ENCODE assay signal across 8 mouse cellular contexts in the genomic region with DNA sequence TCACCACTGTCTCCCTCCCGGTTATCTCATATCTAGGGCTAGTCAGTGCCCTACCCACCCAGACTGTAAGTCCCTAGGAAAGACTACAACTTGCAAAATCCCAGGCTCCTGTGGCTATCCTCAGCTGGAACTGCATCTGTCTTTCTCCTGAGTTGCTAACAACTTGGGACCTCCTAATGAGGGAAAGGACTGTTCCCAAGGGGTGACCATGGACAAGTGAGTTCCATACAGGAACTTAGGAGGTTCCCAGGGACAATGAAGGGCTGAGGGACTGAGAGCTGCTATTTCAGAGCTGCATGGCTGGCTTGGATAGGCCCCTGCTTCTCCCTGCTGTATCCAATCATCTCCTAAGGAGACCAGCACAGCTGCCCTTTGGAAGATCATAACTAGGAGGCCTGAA. TPM values are rescaled to one million over a fixed set of nuclear protein-coding genes. Genes with fewer than 3 reads are reported as not detected.
DNase-seq lines count a peak whose midpoint lies in the region; ATAC-seq and TF ChIP-seq lines count a peak whose summit lies in the region.

No protein-coding gene starts in this region.

- in situ Hi-C loops in ES-E14 (cut with MboI; ENCODE audit: low sequenced_read_pairs in 2 of 2, unreplicated experiment in 2 of 2): no loop called here

- peaks cover 8 to 21% of the 10 kb centered on the region in 2 experiments for H3K4me1 ChIP-seq in heart, embryonic 14.5 days (ENCODE audit: control insufficient read depth in 2 of 2, insufficient read depth in 2 of 2, low read length in 2 of 2)
- H3K4me1 ChIP-seq in ES-E14 (ENCODE audit: control insufficient read depth in 2 of 2, insufficient read depth in 2 of 2, low read length in 2 of 2, poor library complexity in 1 of 2): peaks cover 11 to 36% of the 10 kb centered on the region in 2 experiments; a peak in 3 of 4 replicates
- H3K4me1 ChIP-seq in cortical plate, adult 2 months (ENCODE audit: control insufficient read depth, insufficient read depth, low read length): peaks cover 2% of the 10 kb centered on the region; the same call in 1 of the 2 replicates
- peaks cover 55% of the 10 kb centered on the region for H3K4me1 ChIP-seq in liver, embryonic 15.5 days (replicated peaks)

- H3K27me3 ChIP-seq in heart, embryonic 14.5 days (ENCODE audit: control insufficient read depth, insufficient read depth, low read length): no peaks in the 10 kb centered on the region
- H3K27me3 ChIP-seq in liver, embryonic 15.5 days: no peaks in the 10 kb centered on the region

- H3K4me2 ChIP-seq in heart, embryonic 14.5 days (ENCODE audit: low read length): peak overlapping the region; percentile 21; the same call in 1 of the 2 replicates
- peak overlapping the region; percentile 96 for H3K4me2 ChIP-seq in liver, embryonic 15.5 days

- 11% methylated on average over 1 of the region's 1 CpGs for WGBS in heart, embryonic 14.5 days
- WGBS in liver, embryonic 15.5 days (ENCODE audit: insufficient replicate concordance): 24% methylated on average over 1 of the region's 1 CpGs

- H3K27ac ChIP-seq in heart, embryonic 14.5 days (replicated peaks in 1 of 2; ENCODE audit: control insufficient read depth in 1 of 2, insufficient read depth in 1 of 2, low read depth in 2 of 2, low read length in 2 of 2): 0 out of 4 replicates have a peak overlapping the region, but pooled peaks of 1 of the 2 experiments have one; percentile 34
- H3K27ac ChIP-seq in ES-E14 (ENCODE audit: insufficient read depth, low read depth, low read length, poor library complexity, severe bottlenecking): peak overlapping the region; percentile 26; the same call in 1 of the 2 replicates
- 0 out of 2 replicates have a peak overlapping the region, but pooled peaks have one; percentile 7 for H3K27ac ChIP-seq in cortical plate, adult 2 months (ENCODE audit: insufficient read depth, low read length)
- H3K27ac ChIP-seq in liver, embryonic 15.5 days (replicated peaks): peak overlapping the region; percentile 76

- no peak for TF ChIP-seq CTCF in cortical plate, adult 2 months (IDR thresholded peaks at IDR 0.05; ENCODE audit: extremely low read depth, insufficient read depth, low read length)

- no peaks in the 10 kb centered on the region for H3K9me3 ChIP-seq in heart, embryonic 14.5 days (ENCODE audit: control insufficient read depth, low read length)
- no peaks in the 10 kb centered on the region for H3K9me3 ChIP-seq in ES-E14 (ENCODE audit: control insufficient read depth, insufficient read depth, low read depth, low read length)
- H3K9me3 ChIP-seq in liver, embryonic 15.5 days (replicated peaks): no peaks in the 10 kb centered on the region

- no peak for DNase-seq in heart, adult 18-20 months
- no peak for DNase-seq in ES-E14 (ENCODE audit: low read depth, low spot score)
- no peak for DNase-seq in thymus, postnatal 25 days
- DNase-seq in adrenal gland, postnatal 36 days: no peak

- TF ChIP-seq POLR2A in cortical plate, adult 2 months (IDR thresholded peaks at IDR 0.05; ENCODE audit: extremely low read depth, insufficient read depth, low read length): no peak

- peaks cover 9% of the 10 kb centered on the region; the same call in 1 of the 2 replicates for H3K36me3 ChIP-seq in heart, embryonic 14.5 days (ENCODE audit: control insufficient read depth, insufficient read depth, low read length)
- no peaks in the 10 kb centered on the region for H3K36me3 ChIP-seq in ES-E14 (ENCODE audit: control insufficient read depth, insufficient read depth, low read length, poor library complexity, severe bottlenecking)
- peaks cover 16% of the 10 kb centered on the region for H3K36me3 ChIP-seq in liver, embryonic 15.5 days (replicated peaks)

- H3K9ac ChIP-seq in heart, embryonic 14.5 days (ENCODE audit: low read length): peak overlapping the region; percentile 16; the same call in 1 of the 2 replicates
- H3K9ac ChIP-seq in ES-E14 (ENCODE audit: insufficient read depth, low read depth, low read length, poor library complexity, severe bottlenecking): no peak overlapping the region
- H3K9ac ChIP-seq in liver, embryonic 15.5 days: peak overlapping the region; percentile 33; the same call in 1 of the 2 replicates

- ATAC-seq in heart, embryonic 14.5 days (ENCODE audit: insufficient number of reproducible peaks, insufficient read depth, low FRiP score, low read depth): no peak
- ATAC-seq in liver, embryonic 15.5 days (ENCODE audit: insufficient read depth): no peak
- no peak for ATAC-seq in megakaryocyte, adult 5-6 weeks (ENCODE audit: poor library complexity, severe bottlenecking)

- H3K4me3 ChIP-seq in heart, embryonic 14.5 days (ENCODE audit: control insufficient read depth in 1 of 2, insufficient read depth in 1 of 2, low read depth in 1 of 2, low read length in 2 of 2): no peak overlapping the region
- no peak overlapping the region for H3K4me3 ChIP-seq in ES-E14 (ENCODE audit: insufficient read depth in 1 of 2, low read depth in 1 of 2, low read length in 2 of 2, poor library complexity in 1 of 2, severe bottlenecking in 1 of 2)
- H3K4me3 ChIP-seq in cortical plate, adult 2 months (ENCODE audit: insufficient read depth, low read length): peak overlapping the region; percentile 77
- peak overlapping the region; percentile 88 for H3K4me3 ChIP-seq in liver, embryonic 15.5 days (replicated peaks)

TF ChIP-seq in ES-E14, 5 proteins besides CTCF, POLR2A, EP300 and RAD21:
- no peak for TF ChIP-seq ZNF384 (IDR thresholded peaks at IDR 0.05; ENCODE audit: low read depth, low read length)
- no peak for TF ChIP-seq ZC3H11A (IDR thresholded peaks at IDR 0.05; ENCODE audit: borderline replicate concordance, low read depth, low read length)
- no peak for TF ChIP-seq CHD2 (IDR thresholded peaks at IDR 0.05; ENCODE audit: low read depth, low read length)
- TF ChIP-seq MAFK (IDR thresholded peaks at IDR 0.05; ENCODE audit: insufficient read depth, low read depth, low read length): no peak

RNA-seq across cellular contexts. Expression of a gene that starts 1.8 kb away (rescaled TPM):
- polyA plus RNA-seq in heart, embryonic 14.5 days (2014; fragmentation: Nextera tagmentation; extraction: Ambion mirVana): 37.9 and 45.0 TPM in 2 replicates
- total RNA-seq in heart, adult 18-20 months (2021): 10 to 100 TPM; 87.8 to 97.2 TPM
- total RNA-seq in ES-E14 (2012; rRNA removed): 49.5 and 75.1 TPM in 2 replicates
- 284 and 289 TPM in 2 replicates for polyA plus RNA-seq in cortical plate, adult 2 months (2012; rRNA removed)
- 35.6 and 40.4 TPM in 2 replicates for polyA plus RNA-seq in liver, embryonic 15.5 days (2015; fragmentation: Nextera tagmentation; extraction: Ambion mirVana)
- total RNA-seq in megakaryocyte, adult 5-6 weeks (2015): 5.9 and 6.6 TPM in 2 replicates
- total RNA-seq in megakaryocyte, adult 5-6 weeks (2017): 19.3 and 20.7 TPM in 2 replicates
- total RNA-seq in adrenal gland, postnatal 36 days (2021): 100 to 1,000 TPM in 1 of 2 experiments, 10 to 100 TPM in 1; 79.2 to 155 TPM

RNA-seq across cellular contexts. Expression of a gene that starts 12.3 kb away (rescaled TPM):
- polyA plus RNA-seq in heart, embryonic 14.5 days (2014; fragmentation: Nextera tagmentation; extraction: Ambion mirVana): 57.1 and 64.4 TPM in 2 replicates
- 10 to 100 TPM; 23.1 to 26.4 TPM for total RNA-seq in heart, adult 18-20 months (2021)
- total RNA-seq in ES-E14 (2012; rRNA removed): 76.3 and 108 TPM in 2 replicates
- 30.7 and 34.6 TPM in 2 replicates for polyA plus RNA-seq in cortical plate, adult 2 months (2012; rRNA removed)
- polyA plus RNA-seq in liver, embryonic 15.5 days (2015; fragmentation: Nextera tagmentation; extraction: Ambion mirVana): 28.5 and 28.9 TPM in 2 replicates
- total RNA-seq in megakaryocyte, adult 5-6 weeks (2015): 23.1 and 32.6 TPM in 2 replicates
- total RNA-seq in megakaryocyte, adult 5-6 weeks (2017): 36.1 and 38.9 TPM in 2 replicates
- total RNA-seq in adrenal gland, postnatal 36 days (2021): 10 to 100 TPM; 74.4 to 84.7 TPM

RNA-seq across cellular contexts. Expression of a gene that starts 19.3 kb away (rescaled TPM):
- 318 and 319 TPM in 2 replicates for polyA plus RNA-seq in heart, embryonic 14.5 days (2014; fragmentation: Nextera tagmentation; extraction: Ambion mirVana)
- 100 to 1,000 TPM; 185 to 190 TPM for total RNA-seq in heart, adult 18-20 months (2021)
- 108 and 156 TPM in 2 replicates for total RNA-seq in ES-E14 (2012; rRNA removed)
- 238 and 245 TPM in 2 replicates for polyA plus RNA-seq in cortical plate, adult 2 months (2012; rRNA removed)
- polyA plus RNA-seq in liver, embryonic 15.5 days (2015; fragmentation: Nextera tagmentation; extraction: Ambion mirVana): 94.3 and 106 TPM in 2 replicates
- total RNA-seq in megakaryocyte, adult 5-6 weeks (2015): 144 and 147 TPM in 2 replicates
- total RNA-seq in megakaryocyte, adult 5-6 weeks (2017): 66.2 and 100 TPM in 2 replicates
- 100 to 1,000 TPM; 232 to 258 TPM for total RNA-seq in adrenal gland, postnatal 36 days (2021)

RNA-seq across cellular contexts. Expression of a gene that starts 19.4 kb away (rescaled TPM):
- 46.5 and 48.9 TPM in 2 replicates for polyA plus RNA-seq in heart, embryonic 14.5 days (2014; fragmentation: Nextera tagmentation; extraction: Ambion mirVana)
- total RNA-seq in heart, adult 18-20 months (2021): 10 to 100 TPM; 13.7 to 16.4 TPM
- 53.2 and 65.5 TPM in 2 replicates for total RNA-seq in ES-E14 (2012; rRNA removed)
- 25.4 and 26.0 TPM in 2 replicates for polyA plus RNA-seq in cortical plate, adult 2 months (2012; rRNA removed)
- polyA plus RNA-seq in liver, embryonic 15.5 days (2015; fragmentation: Nextera tagmentation; extraction: Ambion mirVana): 43.2 and 47.0 TPM in 2 replicates
- 15.6 and 18.9 TPM in 2 replicates for total RNA-seq in megakaryocyte, adult 5-6 weeks (2015)
- 27.8 and 28.0 TPM in 2 replicates for total RNA-seq in megakaryocyte, adult 5-6 weeks (2017)
- total RNA-seq in adrenal gland, postnatal 36 days (2021): 10 to 100 TPM; 50.7 to 79.1 TPM

RNA-seq across cellular contexts. Expression of a gene that starts 34.5 kb away (rescaled TPM):
- polyA plus RNA-seq in heart, embryonic 14.5 days (2014; fragmentation: Nextera tagmentation; extraction: Ambion mirVana): 16.1 and 19.2 TPM in 2 replicates
- 1 to 10 TPM; 5.0 to 5.3 TPM for total RNA-seq in heart, adult 18-20 months (2021)
- 38.3 and 51.0 TPM in 2 replicates for total RNA-seq in ES-E14 (2012; rRNA removed)
- polyA plus RNA-seq in cortical plate, adult 2 months (2012; rRNA removed): 20.1 and 20.4 TPM in 2 replicates
- polyA plus RNA-seq in liver, embryonic 15.5 days (2015; fragmentation: Nextera tagmentation; extraction: Ambion mirVana): 7.0 and 8.2 TPM in 2 replicates
- total RNA-seq in megakaryocyte, adult 5-6 weeks (2015): 20.4 and 22.4 TPM in 2 replicates
- total RNA-seq in megakaryocyte, adult 5-6 weeks (2017): 22.9 and 23.3 TPM in 2 replicates
- 10 to 100 TPM; 55.4 to 58.9 TPM for total RNA-seq in adrenal gland, postnatal 36 days (2021)

Comparison
In these comparisons a context has a peak if more than half of its experiments do, and no peak if none do; other contexts are left out.
1. H3K4me3 ChIP-seq: peak in cortical plate, adult 2 months (single experiment) and liver, embryonic 15.5 days (single experiment); none in heart, embryonic 14.5 days (0 of 2) and ES-E14 (0 of 2).